Mouse (Mus musculus) thymus, postnatal 36 days (tissue): ENCODE measurements around the gene Scnm1.
A peak's percentile ranks its signal among the peaks of the same experiment; 100 is the strongest.

Experiments used
- DNase-seq, 2 experiments: peaks; one replicate each; pipeline ENCODE4 v3.0.0; 2022; ENCODE audit warnings: mixed read lengths in 2 of 2

Gene Scnm1

GRCm38 (mm10) chr3:95133680-95134101 lies at the start of gene Scnm1, which contains the start of gene Lysmd1:
Scnm1 (minus strand) TSS chr3:95134011.
Lysmd1 (plus strand) TSS chr3:95134088.
- DNase-seq: peak; percentile 84 to 92

- no peak for DNase-seq
These were observed 48.0 kb upstream of the Scnm1 start for GRCm38 (mm10) chr3:95181841-95182240.

- DNase-seq: no peak
These were observed 46.1 kb upstream of the Scnm1 start for GRCm38 (mm10) chr3:95179890-95180289.

- DNase-seq: no peak
These were observed 45.1 kb upstream of the Scnm1 start for GRCm38 (mm10) chr3:95178948-95179347.

- DNase-seq: no peak
These were observed 43.8 kb upstream of the Scnm1 start for GRCm38 (mm10) chr3:95177583-95177982.

GRCm38 (mm10) chr3:95176500-95176899 lies 42.7 kb upstream of the Scnm1 start:
- DNase-seq: no peak

- DNase-seq: peak; percentile 81 to 88
These were observed 40.3 kb upstream of the Scnm1 start for GRCm38 (mm10) chr3:95174011-95174592.

GRCm38 (mm10) chr3:95173256-95173949 lies 39.6 kb upstream of the Scnm1 start:
- peak; percentile 12 to 19 for DNase-seq

- DNase-seq: peak in 1 of 2 experiments; percentile 20
These were observed 38.9 kb upstream of the Scnm1 start for GRCm38 (mm10) chr3:95172526-95173255.

GRCm38 (mm10) chr3:95171105-95171504 lies 37.3 kb upstream of the Scnm1 start:
- no peak for DNase-seq

GRCm38 (mm10) chr3:95169996-95170395 lies 36.2 kb upstream of the Scnm1 start:
- DNase-seq: no peak

GRCm38 (mm10) chr3:95164840-95165239 lies 31.0 kb upstream of the Scnm1 start:
- DNase-seq: no peak

- DNase-seq: no peak
These were observed 30.4 kb upstream of the Scnm1 start for GRCm38 (mm10) chr3:95164256-95164550.

GRCm38 (mm10) chr3:95163419-95164255 lies 29.8 kb upstream of the Scnm1 start:
- DNase-seq: no peak

- DNase-seq: no peak
These were observed 28.5 kb upstream of the Scnm1 start for GRCm38 (mm10) chr3:95162345-95162628.

- DNase-seq: no peak
These were observed 28.0 kb upstream of the Scnm1 start for GRCm38 (mm10) chr3:95161618-95162344.

- DNase-seq: peak; percentile 12 to 41
These were observed 27.3 kb upstream of the Scnm1 start for GRCm38 (mm10) chr3:95161041-95161551.

GRCm38 (mm10) chr3:95159987-95160963 lies 26.5 kb upstream of the Scnm1 start, which contains the start of gene Sema6c:
Sema6c (plus strand) TSS chr3:95160457.
- DNase-seq: peak; percentile 86 to 87

- no peak for DNase-seq
These were observed 25.7 kb upstream of the Scnm1 start for GRCm38 (mm10) chr3:95159511-95159986.

GRCm38 (mm10) chr3:95153874-95154273 lies 20.1 kb upstream of the Scnm1 start:
- peak; percentile 69 to 70 for DNase-seq

GRCm38 (mm10) chr3:95147924-95148323 lies 14.1 kb upstream of the Scnm1 start:
- DNase-seq: no peak
